Mouse (Mus musculus) stomach, postnatal 0 days (tissue): ENCODE measurements around the gene Ap1m2. TPM values are rescaled to one million over a fixed set of nuclear protein-coding genes. Genes with fewer than 3 reads are reported as not detected.

Experiments
- ATAC-seq: fragments of 200-750 bp; cut with Nextera tagmentation; 2 replicates; pipeline ENCODE4 v1.8.0; 2017; ENCODE audit not compliant: low FRiP score, low TSS enrichment
- DNase-seq: peaks from one replicate; pipeline ENCODE4 v3.0.0-alpha.2; 2016; ENCODE audit warnings: low spot score
- H3K27ac ChIP-seq: fragments of 300-500 bp; sonication (generic); replicated peaks from 2 replicates; pipeline ENCODE4 v1.5.1; 2014; ENCODE audit warnings: mild to moderate bottlenecking, control low read depth
- H3K27me3 ChIP-seq: fragments of 300-500 bp; sonication (generic); 2 replicates; pipeline ENCODE4 v1.6.1; 2014; ENCODE audit warnings: low read length; ENCODE audit not compliant: control insufficient read depth, insufficient read depth
- H3K36me3 ChIP-seq: fragments of 300-500 bp; sonication (generic); 2 replicates; pipeline ENCODE4 v1.6.1; 2014; ENCODE audit warnings: low read length, mixed read lengths; ENCODE audit not compliant: control insufficient read depth, insufficient read depth
- H3K4me1 ChIP-seq: fragments of 300-500 bp; sonication (generic); replicated peaks from 2 replicates; pipeline ENCODE4 v1.6.1; 2014; ENCODE audit warnings: antibody characterized with exemption; ENCODE audit not compliant: control insufficient read depth, insufficient read depth
- H3K4me2 ChIP-seq: fragments of 300-500 bp; sonication (generic); replicated peaks from 2 replicates; pipeline ENCODE4 v1.6.1; 2014; ENCODE audit warnings: low read depth, mild to moderate bottlenecking, control low read depth, moderate library complexity
- H3K4me3 ChIP-seq: fragments of 300-500 bp; sonication (generic); 2 replicates; pipeline ENCODE4 v1.5.1; 2014; ENCODE audit warnings: low read depth, low read length, control low read depth
- H3K9ac ChIP-seq: fragments of 300-500 bp; sonication (generic); 2 replicates; pipeline ENCODE4 v1.6.1; 2014; ENCODE audit warnings: mild to moderate bottlenecking, low read length, control low read depth, mixed read lengths
- H3K9me3 ChIP-seq: fragments of 300-500 bp; sonication (generic); 2 replicates; pipeline ENCODE4 v1.6.1; 2016; ENCODE audit warnings: low read length; ENCODE audit not compliant: control insufficient read depth
- CTCF ChIP-seq: IDR thresholded peaks from 2 replicates; pipeline ENCODE4 v1.5.1; 2016; ENCODE audit warnings: antibody characterized with exemption, low read depth, mild to moderate bottlenecking, moderate library complexity
- EP300 ChIP-seq: optimal IDR thresholded peaks from 2 replicates; pipeline ENCODE3; 2016; ENCODE audit warnings: antibody characterized with exemption
- WGBS: fragments of 180-500 bp; shearing (Covaris S2); extraction: QIAGEN DNeasy Blood & Tissue Kit; methylation state at CpG from one replicate; pipeline ENCODE4 v1.1.7; 2014; 5-methylcytosine and 5-hydroxymethylcytosine counted together
- polyA plus RNA-seq: library from polyadenylated mRNA; unstranded; fragments of >200 nt; fragmentation: Nextera tagmentation; extraction: Ambion mirVana; gene quantifications from 2 replicates; pipeline ENCODE4 v1.2.1, GENCODE M21; 2015

The Ap1m2 gene
- polyA plus RNA-seq, 1 experiment from 2014 or later: 84.9 TPM

DNA sequence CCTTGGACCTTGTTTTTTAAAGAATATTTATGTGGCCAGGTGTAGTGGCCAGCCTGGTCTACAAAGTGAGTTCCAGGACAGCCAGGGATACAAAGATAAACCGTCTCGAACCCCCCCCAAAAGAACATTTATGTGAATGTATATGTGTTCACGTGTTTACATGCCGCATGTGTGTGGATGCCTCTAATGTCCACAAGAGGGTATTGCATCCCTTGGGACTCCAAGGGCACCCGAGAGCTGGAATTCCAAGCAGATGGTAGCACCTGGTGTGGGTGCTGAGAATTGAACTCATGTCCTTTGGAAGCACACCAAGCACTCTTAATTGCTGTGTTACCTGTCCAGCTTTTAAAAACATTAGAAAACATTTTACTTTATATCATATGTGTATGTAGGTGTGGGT, 28.5 kb downstream of the Ap1m2 start:
- H3K9me3 ChIP-seq: no peaks in the 10 kb centered on the region
- H3K4me2 ChIP-seq: no peak overlapping the region
- TF ChIP-seq EP300: no peak
- peak; percentile 45 for TF ChIP-seq CTCF
- no peaks in the 10 kb centered on the region for H3K27me3 ChIP-seq
- H3K4me1 ChIP-seq: peaks cover 6% of the 10 kb centered on the region; the same call in 1 of the 2 replicates
- ATAC-seq (no peak), DNase-seq (no peak)
- no peak overlapping the region for H3K4me3 ChIP-seq
- WGBS: 90% methylated on average over 5 of the region's 5 CpGs
- no peak overlapping the region for H3K9ac ChIP-seq
- no peak overlapping the region for H3K27ac ChIP-seq
- H3K36me3 ChIP-seq: peaks cover 28% of the 10 kb centered on the region

DNA sequence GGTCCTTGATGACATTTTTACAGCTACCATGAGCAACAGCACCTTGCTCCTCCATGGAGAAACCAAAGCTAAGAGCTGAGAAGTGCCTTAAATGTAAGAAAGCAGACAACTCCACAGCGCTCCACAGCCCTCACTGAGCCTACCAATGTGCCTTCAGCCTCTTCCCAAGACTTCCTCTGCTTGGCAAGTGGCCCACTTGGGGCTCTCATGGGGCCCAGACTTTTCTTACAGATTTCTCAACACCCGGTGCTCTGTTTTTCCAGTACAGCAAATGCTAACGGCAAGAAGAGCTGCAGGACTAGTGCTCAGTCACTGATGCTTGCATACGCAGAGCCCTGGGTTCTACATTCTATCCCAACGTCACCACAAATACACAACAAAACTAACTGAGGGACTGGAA, 34.4 kb downstream of the Ap1m2 start:
- H3K4me2 ChIP-seq: no peak overlapping the region
- DNase-seq (no peak), ATAC-seq (no peak)
- H3K4me1 ChIP-seq: no peaks in the 10 kb centered on the region
- 88% methylated on average over 5 of the region's 5 CpGs for WGBS
- TF ChIP-seq EP300: no peak
- TF ChIP-seq CTCF: no peak
- no peak overlapping the region for H3K4me3 ChIP-seq
- H3K9ac ChIP-seq: no peak overlapping the region
- H3K36me3 ChIP-seq: peaks cover 53% of the 10 kb centered on the region
- H3K27me3 ChIP-seq: no peaks in the 10 kb centered on the region
- no peaks in the 10 kb centered on the region for H3K9me3 ChIP-seq
- no peak overlapping the region for H3K27ac ChIP-seq

GRCm38 (mm10) chr9:21276307-21276706, 35.8 kb downstream of the Ap1m2 start:
- Histone ChIP-seq H3K4me2 (no peak overlapping the region), H3K4me1 (no peaks in the 10 kb centered on the region), H3K9ac (no peak overlapping the region), H3K9me3 (no peaks in the 10 kb centered on the region), H3K4me3 (no peak overlapping the region), H3K27me3 (no peaks in the 10 kb centered on the region), H3K27ac (no peak overlapping the region), H3K36me3 (peaks cover 55% of the 10 kb centered on the region)
- no peak for TF ChIP-seq EP300
- no peak for TF ChIP-seq CTCF
- 83% methylated on average over 8 of the region's 8 CpGs for WGBS
- DNase-seq (no peak), ATAC-seq (no peak)

GRCm38 (mm10) chr9:21275727-21276126, 36.4 kb downstream of the Ap1m2 start:
- peaks cover 54% of the 10 kb centered on the region for H3K36me3 ChIP-seq
- DNase-seq: no peak
- H3K27me3 ChIP-seq: no peaks in the 10 kb centered on the region
- no peak overlapping the region for H3K4me2 ChIP-seq
- WGBS: 87% methylated on average over 12 of the region's 12 CpGs
- no peaks in the 10 kb centered on the region for H3K4me1 ChIP-seq
- no peak overlapping the region for H3K4me3 ChIP-seq
- no peak for TF ChIP-seq CTCF
- no peak for TF ChIP-seq EP300
- H3K27ac ChIP-seq: no peak overlapping the region
- no peaks in the 10 kb centered on the region for H3K9me3 ChIP-seq
- ATAC-seq: no peak
- no peak overlapping the region for H3K9ac ChIP-seq

DNA sequence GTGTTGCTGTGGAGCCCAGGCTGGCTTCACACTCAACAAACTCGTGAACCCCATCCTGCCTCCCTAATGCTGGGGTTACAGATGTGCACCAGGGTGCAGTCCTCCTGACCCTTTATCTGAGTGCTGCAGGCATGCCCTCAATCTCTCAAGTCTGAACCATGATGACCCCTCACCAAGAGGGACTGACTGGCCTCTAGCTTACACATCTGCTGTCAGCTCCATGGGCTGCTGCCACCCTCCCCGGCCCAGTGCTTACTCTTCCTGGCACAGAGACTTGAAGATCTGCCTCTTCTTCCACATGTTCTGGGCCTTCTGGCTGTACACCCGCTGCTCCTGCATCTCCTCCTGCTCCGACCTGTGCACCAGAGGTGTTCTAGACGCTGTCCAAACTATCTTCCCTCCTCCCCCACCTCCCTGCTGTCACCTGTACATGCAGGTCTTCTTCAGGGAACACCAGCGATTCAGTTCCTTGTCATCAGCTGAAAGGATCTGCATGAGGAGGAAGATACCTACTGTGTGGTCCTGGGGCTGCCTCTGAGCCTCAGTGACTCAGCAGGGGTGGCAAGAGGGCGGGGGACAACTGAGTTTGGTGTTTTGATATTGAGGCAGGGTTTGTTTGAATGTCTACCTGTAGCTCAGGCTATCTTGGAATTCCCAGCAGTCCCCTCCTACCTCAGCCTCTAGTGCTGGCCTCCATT, 37.0 kb downstream of the Ap1m2 start:
- Histone ChIP-seq H3K27me3 (no peaks in the 10 kb centered on the region), H3K36me3 (peaks cover 54% of the 10 kb centered on the region), H3K9me3 (no peaks in the 10 kb centered on the region), H3K4me3 (no peak overlapping the region), H3K4me2 (no peak overlapping the region), H3K9ac (no peak overlapping the region), H3K4me1 (no peaks in the 10 kb centered on the region), H3K27ac (no peak overlapping the region)
- DNase-seq: no peak
- 77% methylated on average over 7 of the region's 7 CpGs for WGBS
- no peak for ATAC-seq
- TF ChIP-seq CTCF (no peak), EP300 (no peak)

- TF ChIP-seq EP300 (no peak), CTCF (no peak)
- Histone ChIP-seq H3K4me3 (no peak overlapping the region), H3K4me1 (no peaks in the 10 kb centered on the region), H3K9ac (no peak overlapping the region), H3K9me3 (no peaks in the 10 kb centered on the region), H3K27me3 (no peaks in the 10 kb centered on the region), H3K27ac (no peak overlapping the region), H3K36me3 (peaks cover 51% of the 10 kb centered on the region), H3K4me2 (no peak overlapping the region)
- ATAC-seq: no peak
- 81% methylated on average over 3 of the region's 3 CpGs for WGBS
- no peak for DNase-seq
Observed at GRCm38 (mm10) chr9:21274336-21274735, 37.8 kb downstream of the Ap1m2 start.
